Mouse (Mus musculus) regulatory T cell (primary cell): ENCODE results near the gene Ankrd23.

ENCODE experiments used
- in situ Hi-C: fragments of 300-600 bp; cut with MboI, MseI; formaldehyde crosslinking; loops from one replicate; pipeline ENCODE4 v1.15.1; 2025; ENCODE audit warnings: high pct_unique_total_duplicates

Ankrd23 gene

GRCm38 (mm10) chr1:36546888-36547471, 10.3 kb upstream of the Ankrd23 start, which contains the start of gene Ankrd39:
TSS of gene Ankrd39 (minus strand) at chr1:36547445.
- in situ Hi-C loops, result no loop called here

GRCm38 (mm10) chr1:36545845-36546600, 9.3 kb upstream of the Ankrd23 start:
- in situ Hi-C loops, result no loop called here

DNA sequence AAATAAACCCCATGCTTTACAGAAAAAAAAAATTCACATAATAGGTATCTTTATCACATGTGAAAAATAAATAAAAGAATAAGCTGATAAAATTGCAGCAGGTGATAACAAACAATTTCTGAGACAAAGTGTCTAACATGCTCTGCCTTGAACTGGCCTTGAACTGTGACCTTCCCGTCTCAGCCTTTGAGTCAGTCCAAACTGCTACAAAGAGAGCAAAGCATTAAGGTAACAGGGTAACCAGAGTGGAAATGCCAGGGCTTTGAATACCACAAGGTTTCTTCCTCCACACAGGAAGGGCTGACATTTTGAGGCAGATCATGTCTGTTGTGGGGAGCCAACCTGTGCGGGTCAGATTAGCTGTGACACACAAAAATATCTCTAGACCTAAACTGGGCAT, 8.7 kb upstream of the Ankrd23 start:
- in situ Hi-C loops, result no loop called here

DNA sequence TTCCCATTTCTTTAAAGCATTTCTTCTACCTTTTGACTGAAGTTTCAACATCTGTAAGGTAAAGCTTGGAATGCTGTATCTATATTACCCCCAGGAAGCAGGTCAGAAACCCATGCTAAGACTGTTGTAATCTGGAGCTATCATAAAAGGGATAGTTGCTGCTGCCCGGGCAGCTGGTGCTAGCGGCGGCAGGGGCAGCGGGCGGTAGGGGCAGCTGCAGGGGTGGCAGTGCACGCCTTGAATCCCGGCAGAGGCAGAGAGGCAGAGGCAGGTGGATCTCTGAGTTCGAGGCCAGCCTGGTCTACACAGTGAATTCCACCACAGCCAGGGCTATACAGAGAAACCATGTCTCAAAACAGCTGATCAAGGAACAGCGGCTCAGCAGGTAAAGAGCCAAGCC, 6.2 kb upstream of the Ankrd23 start:
- in situ Hi-C loops, result no loop called here

DNA sequence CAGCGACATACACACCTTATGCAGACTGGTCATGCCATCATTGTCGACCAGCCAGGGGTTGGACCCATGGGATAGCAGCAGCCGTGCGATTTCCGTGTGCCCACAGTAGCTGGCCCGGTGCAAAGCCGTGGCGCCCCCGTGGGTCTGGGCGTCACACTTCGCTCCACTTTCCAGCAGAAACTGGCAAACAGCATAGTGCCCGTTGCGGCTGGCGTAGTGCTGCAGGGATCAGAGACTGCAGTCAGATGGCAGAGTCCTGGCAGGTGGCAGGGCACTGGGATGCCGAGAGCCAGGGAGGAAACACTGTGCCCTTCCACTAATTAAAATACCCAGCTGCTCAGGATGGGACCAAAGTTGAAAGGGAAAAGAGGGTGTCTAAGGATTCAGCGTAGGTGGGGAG, 5.2 kb upstream of the Ankrd23 start:
- in situ Hi-C loops, result no loop called here

DNA sequence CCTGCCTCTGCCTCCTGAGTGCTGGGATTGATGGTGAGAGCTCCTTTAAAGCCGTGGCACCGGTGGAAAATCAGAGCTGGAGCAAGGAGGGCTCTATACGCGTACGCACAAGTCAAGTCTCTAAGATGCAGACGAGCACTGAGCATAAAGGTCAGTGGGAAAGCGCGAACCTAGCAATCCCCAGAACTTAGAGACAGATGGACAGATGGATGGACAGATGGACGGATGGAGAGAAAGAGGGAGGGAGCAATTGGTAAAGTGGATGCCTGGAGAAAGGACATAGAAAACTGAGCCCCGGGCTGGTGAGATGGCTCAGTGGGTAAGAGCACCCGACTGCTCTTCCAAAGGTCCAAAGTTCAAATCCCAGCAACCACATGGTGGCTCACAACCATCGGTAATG, 4.1 kb upstream of the Ankrd23 start:
- in situ Hi-C loops, result no loop called here

DNA sequence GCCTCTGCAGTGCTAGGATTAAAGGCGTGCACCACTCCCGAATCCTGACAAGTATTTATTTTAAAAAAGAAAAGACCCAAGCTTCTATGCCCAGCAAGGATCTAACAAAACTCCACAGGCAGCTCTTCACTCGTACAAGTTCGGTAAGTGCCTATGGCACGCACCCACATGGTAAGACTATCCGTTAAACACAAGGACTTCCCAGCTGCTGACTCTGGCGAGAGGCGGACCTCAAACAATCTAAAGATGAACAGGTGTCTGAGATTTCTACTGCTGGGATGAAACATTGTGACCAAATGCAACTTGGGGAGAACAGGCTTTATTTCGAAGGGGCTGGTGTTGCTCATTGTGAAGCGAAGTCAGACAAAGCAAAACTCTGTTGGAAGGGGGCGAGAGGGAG, 3.4 kb upstream of the Ankrd23 start:
- in situ Hi-C loops, result no loop called here

- in situ Hi-C loops, result no loop called here
Measured at GRCm38 (mm10) chr1:36539186-36539585, 2.5 kb upstream of the Ankrd23 start, which contains the start of gene Gm42417. TSS of gene Gm42417 (minus strand) at chr1:36539429.

DNA sequence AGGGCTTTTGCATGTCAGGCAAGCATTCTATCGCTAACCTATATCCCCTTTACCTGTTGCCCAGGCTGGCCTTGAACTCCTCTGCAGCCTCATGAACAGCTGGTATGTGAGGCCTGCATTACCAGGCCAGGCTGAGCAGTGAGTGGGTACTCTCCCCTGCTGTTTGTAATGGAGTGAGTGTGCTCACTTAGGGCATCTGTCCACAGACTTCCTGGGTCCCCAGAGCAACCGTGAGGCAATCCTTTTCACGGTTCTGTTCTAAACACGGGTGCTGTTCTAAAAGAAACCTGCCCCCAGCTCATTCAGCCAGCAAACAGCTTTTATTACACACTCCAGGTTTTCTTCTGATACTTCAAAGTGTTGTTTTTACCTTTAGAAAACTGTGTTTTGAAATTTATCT, 2.0 kb upstream of the Ankrd23 start:
- in situ Hi-C loops, result no loop called here

DNA sequence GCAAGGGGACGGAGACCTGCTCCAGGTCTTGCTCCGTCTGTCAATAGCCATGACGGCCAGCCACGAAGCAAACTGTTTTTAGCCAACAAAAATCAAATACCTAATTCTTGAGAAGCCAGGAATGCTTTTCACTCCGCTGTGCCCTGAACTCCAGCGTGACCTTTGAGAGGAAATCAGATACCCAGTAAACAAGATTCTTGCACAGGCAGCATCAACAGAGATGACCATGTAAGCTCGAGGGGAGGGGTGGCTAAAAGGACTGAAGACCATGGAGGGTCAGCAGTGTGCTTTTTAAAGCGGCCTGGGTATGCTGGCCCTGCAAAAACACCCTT, 320 bp downstream of the Ankrd23 start:
- in situ Hi-C loops, result no loop called here

DNA sequence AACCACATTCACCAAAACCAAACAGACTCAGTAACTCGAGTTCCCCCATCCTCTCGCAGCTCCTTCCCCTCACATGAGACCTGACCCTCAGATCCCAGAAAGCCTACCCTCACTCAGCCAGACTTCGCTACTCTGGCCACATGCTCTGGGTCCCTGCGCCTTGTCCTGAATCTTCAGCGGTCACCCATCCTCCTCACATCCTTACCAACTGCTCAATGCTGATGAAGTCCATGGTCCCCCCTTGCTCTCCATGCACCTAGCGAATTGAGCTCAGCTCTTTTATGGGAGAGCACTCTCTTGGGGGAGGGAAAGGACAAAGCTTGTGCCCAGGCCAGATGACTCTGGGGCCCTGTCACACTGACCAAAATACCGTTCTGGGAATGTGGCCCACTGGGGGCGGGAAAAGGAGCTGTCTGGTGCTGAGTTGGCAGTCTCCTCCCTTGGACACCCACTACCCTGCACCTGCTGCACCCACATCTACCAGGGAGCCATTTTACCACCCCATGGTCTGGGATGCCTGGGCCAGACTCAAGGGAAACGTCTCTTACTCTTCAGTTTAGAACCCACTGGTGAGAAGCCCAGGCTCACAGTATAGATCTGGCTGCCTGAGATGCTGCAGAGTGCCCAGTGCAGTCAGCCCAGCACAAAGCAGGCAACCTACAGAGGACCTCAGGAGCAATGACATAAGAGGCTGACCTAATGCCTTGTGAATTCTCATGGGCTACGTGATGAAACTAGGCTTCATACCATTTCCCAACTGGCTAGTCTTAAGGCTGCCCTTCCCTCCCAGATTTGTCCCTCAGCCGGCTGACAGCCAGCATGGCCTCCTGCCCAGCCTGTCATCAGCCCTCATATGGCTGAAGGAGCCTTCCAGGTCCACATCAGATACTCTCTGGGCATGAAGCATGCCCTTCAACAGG, 946 bp downstream of the Ankrd23 start:
- in situ Hi-C loops, result no loop called here

DNA sequence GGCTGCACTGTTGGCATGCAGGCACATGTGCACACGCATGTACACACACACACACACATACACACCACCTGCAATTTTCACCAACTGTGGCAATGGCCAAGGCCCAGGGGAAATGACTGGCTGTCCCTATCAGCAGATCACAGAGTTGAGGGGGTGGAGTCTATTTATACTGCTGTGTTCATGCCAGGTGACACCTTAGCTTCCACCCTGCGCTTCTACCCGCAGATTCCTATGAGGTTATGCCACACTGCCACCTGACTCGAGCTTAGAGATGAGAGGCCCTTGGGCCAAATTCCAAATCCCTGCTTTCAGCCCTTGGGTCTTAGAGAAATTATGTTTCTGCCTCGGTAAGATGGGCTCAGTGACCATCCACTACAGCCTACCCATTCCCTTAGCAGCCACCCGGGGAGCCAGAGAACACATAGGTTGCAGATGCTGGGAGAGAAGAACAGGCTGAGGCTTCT, 2.1 kb downstream of the Ankrd23 start:
- in situ Hi-C loops, result no loop called here

DNA sequence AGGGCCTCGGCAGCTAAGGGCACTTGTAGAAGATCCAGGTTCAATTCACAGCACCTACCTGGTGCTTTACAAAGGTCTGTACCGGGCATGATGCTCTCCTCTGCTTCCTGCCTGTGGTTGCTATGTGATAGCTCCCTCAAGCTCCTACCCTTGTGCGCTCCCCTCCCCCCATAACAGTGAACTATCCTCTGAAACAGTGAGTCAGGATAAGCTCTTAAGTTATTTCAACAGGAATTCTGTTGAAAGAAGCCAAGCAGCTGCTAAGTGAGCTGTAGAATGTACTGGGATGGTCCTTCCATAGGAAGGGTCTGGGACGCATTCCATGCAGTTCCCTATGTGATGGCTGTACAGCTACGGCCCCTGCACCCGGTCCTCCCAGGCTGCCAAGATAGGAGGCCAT, 3.1 kb downstream of the Ankrd23 start:
- in situ Hi-C loops, result no loop called here

DNA sequence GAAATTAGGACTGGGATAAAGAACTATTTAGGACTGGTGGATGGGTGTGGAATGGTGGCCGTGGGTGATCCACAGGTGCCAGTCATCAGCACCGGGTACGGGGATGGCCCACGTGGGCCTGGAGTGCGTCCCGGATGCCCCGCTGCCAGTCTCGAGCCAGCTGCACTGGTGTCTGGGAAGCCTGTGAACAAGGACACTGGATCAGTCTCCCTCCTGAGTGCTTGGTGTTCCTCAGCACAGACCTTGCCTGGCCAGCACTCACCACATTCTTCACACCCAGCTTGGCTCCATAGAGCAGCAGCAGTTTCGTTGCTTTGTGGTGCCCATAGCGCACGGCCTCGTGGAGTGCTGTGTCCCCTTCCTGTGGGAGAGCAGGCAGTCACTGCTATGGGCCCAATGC, 5.2 kb downstream of the Ankrd23 start:
- in situ Hi-C loops, result no loop called here

- in situ Hi-C loops, result no loop called here
Measured at GRCm38 (mm10) chr1:36530962-36531361, 5.7 kb downstream of the Ankrd23 start.

- in situ Hi-C loops, result no loop called here
Measured at GRCm38 (mm10) chr1:36530485-36530884, 6.2 kb downstream of the Ankrd23 start.

DNA sequence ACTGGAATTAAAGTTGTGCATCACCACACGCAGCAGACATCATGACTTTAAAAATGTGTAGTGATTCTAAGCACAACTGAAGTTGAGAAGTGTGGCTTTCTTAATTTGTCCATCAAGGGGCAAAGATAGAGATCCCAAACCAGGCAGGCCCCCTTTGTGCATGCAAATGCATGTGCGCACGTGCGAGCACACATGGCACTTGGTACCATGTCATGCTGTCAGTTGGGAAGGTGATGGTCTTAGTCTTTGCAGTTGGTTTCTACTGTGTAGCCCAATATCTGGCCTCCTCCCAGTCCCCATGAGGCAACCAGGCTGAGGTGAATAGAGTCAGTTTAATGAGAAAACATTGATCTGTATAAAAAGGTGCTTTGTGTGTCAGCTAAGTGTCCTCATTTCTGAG, 6.8 kb downstream of the Ankrd23 start:
- in situ Hi-C loops, result no loop called here

GRCm38 (mm10) chr1:36529274-36529673, 7.4 kb downstream of the Ankrd23 start:
- in situ Hi-C loops, result no loop called here

DNA sequence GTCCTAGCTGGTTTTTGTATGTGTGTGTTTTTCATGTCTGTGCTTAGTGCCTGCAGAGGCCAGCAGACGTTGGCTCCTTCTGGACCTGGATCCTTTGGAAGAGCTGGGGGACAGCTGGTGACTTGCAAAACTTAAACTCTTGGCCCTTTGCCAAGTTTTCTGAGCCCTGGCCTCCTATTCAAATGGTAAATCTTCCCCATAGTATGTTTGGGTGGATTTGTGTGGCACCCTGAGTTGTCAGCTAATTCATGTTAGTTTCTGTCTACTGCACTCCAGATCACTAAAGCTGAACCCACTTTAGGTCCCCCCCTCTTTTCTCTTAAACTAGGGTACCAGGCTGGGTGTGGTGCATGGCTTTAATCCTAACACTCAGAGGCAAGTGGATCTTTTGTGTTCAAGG, 8.3 kb downstream of the Ankrd23 start:
- in situ Hi-C loops, result no loop called here

DNA sequence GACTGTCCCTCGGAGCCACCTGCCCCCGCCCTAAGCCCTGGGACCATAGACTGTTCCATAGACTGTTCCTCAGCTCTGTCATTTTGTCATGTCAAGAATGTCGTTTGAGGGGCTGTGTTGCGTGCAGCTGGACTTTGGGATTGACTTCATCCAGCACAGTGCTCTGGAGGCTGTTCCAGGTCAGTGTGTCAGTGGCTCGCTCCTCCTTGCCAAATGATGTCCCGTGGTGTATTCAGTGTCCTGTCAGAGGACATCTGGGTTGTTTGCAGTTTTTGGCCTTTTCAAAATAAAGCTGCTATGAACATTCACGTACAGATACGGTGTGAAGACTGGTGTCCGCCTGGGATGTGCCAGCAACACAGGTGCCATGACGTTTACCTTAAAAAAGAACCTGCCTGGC, 9.8 kb downstream of the Ankrd23 start:
- in situ Hi-C loops, result no loop called here

DNA sequence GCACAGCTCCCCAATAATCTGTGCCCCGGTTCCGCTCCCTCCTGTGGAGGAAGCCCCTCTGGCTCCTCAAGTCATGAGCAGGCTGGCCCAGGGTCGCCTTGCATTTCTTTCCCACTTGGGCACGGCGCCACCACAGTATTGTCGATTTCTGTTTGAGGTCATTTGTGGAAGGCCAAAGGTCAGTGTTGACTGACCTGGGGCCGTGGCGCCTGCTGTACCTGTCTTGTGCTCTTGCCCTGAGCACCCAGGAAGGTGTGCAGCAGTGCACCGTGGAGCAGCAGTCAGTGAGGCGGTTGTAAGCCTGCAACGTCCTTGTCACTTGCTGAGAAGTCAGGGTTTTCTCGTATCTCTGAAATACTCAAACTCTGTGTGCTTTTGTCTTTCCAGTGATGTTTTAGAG, 10.9 kb downstream of the Ankrd23 start:
- in situ Hi-C loops, result no loop called here

DNA sequence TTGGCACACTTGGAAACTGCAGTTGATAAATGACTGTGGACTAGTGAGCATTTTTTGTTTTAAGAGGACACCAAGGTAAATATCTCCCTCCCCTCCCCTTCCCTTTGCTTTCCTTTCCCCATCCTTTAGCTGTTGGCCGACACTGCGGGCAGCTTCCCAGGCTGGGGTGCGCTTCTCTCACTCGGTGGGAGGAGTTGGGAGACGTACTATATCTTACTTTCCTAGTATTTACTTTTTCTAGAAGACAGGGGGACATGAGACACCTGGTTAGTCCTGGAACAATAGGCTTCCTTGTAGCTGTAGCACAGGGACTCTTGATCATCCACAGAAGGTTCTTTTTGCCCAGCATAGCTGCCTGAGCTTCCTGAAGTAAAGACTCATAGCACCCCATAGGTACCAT, 12.6 kb downstream of the Ankrd23 start:
- in situ Hi-C loops, result no loop called here
